Mouse (Mus musculus) forebrain, embryonic 10.5 days (tissue): Measurements from ENCODE around the gene Tfr2. TPM values are rescaled to one million over a fixed set of nuclear protein-coding genes. Genes with fewer than 3 reads are reported as not detected.
A peak's percentile ranks its signal among the peaks of the same experiment; 100 is the strongest.

Experiments
- DNase-seq: peaks from one replicate; pipeline ENCODE4 v3.0.0-alpha.2; 2017; ENCODE audit warnings: low spot score; ENCODE audit errors: extremely low spot score
- H3K27ac ChIP-seq: fragments of 300-500 bp; sonication (generic); 2 replicates; pipeline ENCODE4 v1.5.1; 2016; ENCODE audit warnings: mild to moderate bottlenecking
- H3K27me3 ChIP-seq: fragments of 300-500 bp; sonication (generic); 2 replicates; pipeline ENCODE4 v1.6.1; 2016; ENCODE audit warnings: mild to moderate bottlenecking; ENCODE audit not compliant: poor library complexity, severe bottlenecking
- H3K36me3 ChIP-seq: fragments of 300-500 bp; sonication (generic); replicated peaks from 2 replicates; pipeline ENCODE4 v1.6.1; 2016; ENCODE audit warnings: mild to moderate bottlenecking, moderate library complexity
- H3K4me1 ChIP-seq: fragments of 300-500 bp; sonication (generic); 2 replicates; pipeline ENCODE4 v1.6.1; 2016
- H3K4me3 ChIP-seq: fragments of 300-500 bp; sonication (generic); 2 replicates; pipeline ENCODE4 v1.5.1; 2016; ENCODE audit warnings: mild to moderate bottlenecking, moderate library complexity
- H3K9me3 ChIP-seq: fragments of 300-500 bp; sonication (generic); 2 replicates; pipeline ENCODE4 v1.6.1; 2016; ENCODE audit warnings: mild to moderate bottlenecking, moderate library complexity
- WGBS: fragments of 180-500 bp; shearing (Covaris S2); methylation state at CpG from one replicate; pipeline ENCODE4 v1.1.7; 2016; 5-methylcytosine and 5-hydroxymethylcytosine counted together
- polyA plus RNA-seq: library from polyadenylated mRNA; unstranded; fragments of >200 nt; fragmentation: Nextera tagmentation; extraction: Ambion mirVana; gene quantifications from 2 replicates; pipeline ENCODE4 v1.2.1, GENCODE M21; 2016

Tfr2 gene
- polyA plus RNA-seq = 1.3 and 2.5 TPM in 2 replicates

GRCm38 (mm10) chr5:137569665-137570064, at the start of gene Tfr2:
Gene Tfr2 (plus strand): TSS chr5:137569840.
- Histone ChIP-seq H3K27me3 (peaks cover 22% of the 10 kb centered on the region), H3K9me3 (no peaks in the 10 kb centered on the region), H3K4me3 (no peak within 1 kb of the TSS; the same call in 1 of the 2 replicates), H3K27ac (0 out of 2 replicates have a peak within 1 kb of the TSS, but pooled peaks have one; percentile 17), H3K4me1 (peaks cover 17% of the 10 kb centered on the region), H3K36me3 (no peaks in the 10 kb centered on the region)
- WGBS = 37% methylated on average over 9 of the region's 9 CpGs
- no peak for DNase-seq

- no peaks in the 10 kb centered on the region for H3K9me3 ChIP-seq
- peaks cover 100% of the 10 kb centered on the region for H3K36me3 ChIP-seq
- H3K4me1 ChIP-seq = peaks cover 10% of the 10 kb centered on the region
- H3K27ac ChIP-seq = no peak overlapping the region
- 85% methylated on average over 9 of the region's 9 CpGs for WGBS
- H3K4me3 ChIP-seq = no peak overlapping the region
- H3K27me3 ChIP-seq = no peaks in the 10 kb centered on the region
- DNase-seq = no peak
Measured at GRCm38 (mm10) chr5:137521861-137522260, 47.8 kb upstream of the Tfr2 start.

DNA sequence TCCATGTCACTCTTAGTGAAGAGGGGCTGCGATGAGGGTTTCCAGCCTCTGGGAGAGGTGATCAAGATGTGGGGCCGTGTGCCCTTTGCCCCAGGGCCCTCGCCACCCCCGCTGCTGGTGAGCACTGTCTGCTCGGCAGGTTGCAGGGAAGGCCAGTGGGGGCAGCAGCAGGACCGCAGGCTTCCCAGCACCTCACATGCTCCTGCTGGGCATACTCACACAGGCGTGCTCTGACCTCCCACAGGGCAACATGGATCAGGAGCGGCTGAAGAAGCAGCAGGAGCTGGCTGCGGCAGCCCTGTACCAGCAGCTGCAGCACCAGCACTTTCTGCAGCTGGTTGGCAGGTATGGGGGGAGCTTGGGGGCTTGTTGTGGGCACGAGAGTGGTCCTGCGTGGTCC, 46.9 kb upstream of the Tfr2 start:
- no peak overlapping the region for H3K27ac ChIP-seq
- peaks cover 17% of the 10 kb centered on the region for H3K4me1 ChIP-seq
- no peak overlapping the region for H3K4me3 ChIP-seq
- H3K36me3 ChIP-seq = peaks cover 100% of the 10 kb centered on the region
- WGBS = 76% methylated on average over 11 of the region's 11 CpGs
- DNase-seq = no peak
- no peaks in the 10 kb centered on the region for H3K27me3 ChIP-seq
- no peaks in the 10 kb centered on the region for H3K9me3 ChIP-seq

GRCm38 (mm10) chr5:137523396-137524250, 46.0 kb upstream of the Tfr2 start:
- 84% methylated on average over 25 of the region's 25 CpGs for WGBS
- no peaks in the 10 kb centered on the region for H3K27me3 ChIP-seq
- H3K27ac ChIP-seq = 0 out of 2 replicates have a peak overlapping the region, but pooled peaks have one; percentile 6
- H3K36me3 ChIP-seq = peaks cover 100% of the 10 kb centered on the region
- no peak for DNase-seq
- no peak overlapping the region for H3K4me3 ChIP-seq
- H3K4me1 ChIP-seq = peaks cover 25% of the 10 kb centered on the region
- no peaks in the 10 kb centered on the region for H3K9me3 ChIP-seq

GRCm38 (mm10) chr5:137524251-137524515, 45.5 kb upstream of the Tfr2 start:
- H3K36me3 ChIP-seq = peaks cover 100% of the 10 kb centered on the region
- H3K27me3 ChIP-seq = no peaks in the 10 kb centered on the region
- no peaks in the 10 kb centered on the region for H3K9me3 ChIP-seq
- no peak for DNase-seq
- no peak overlapping the region for H3K4me3 ChIP-seq
- 86% methylated on average over 8 of the region's 8 CpGs for WGBS
- H3K27ac ChIP-seq = 0 out of 2 replicates have a peak overlapping the region, but pooled peaks have one; percentile 6
- H3K4me1 ChIP-seq = peaks cover 29% of the 10 kb centered on the region

GRCm38 (mm10) chr5:137524671-137525070, 45.0 kb upstream of the Tfr2 start:
- peaks cover 34% of the 10 kb centered on the region for H3K4me1 ChIP-seq
- WGBS = 92% methylated on average over 13 of the region's 13 CpGs
- DNase-seq = no peak
- H3K4me3 ChIP-seq = no peak overlapping the region
- no peaks in the 10 kb centered on the region for H3K27me3 ChIP-seq
- H3K9me3 ChIP-seq = no peaks in the 10 kb centered on the region
- H3K27ac ChIP-seq = no peak overlapping the region
- peaks cover 100% of the 10 kb centered on the region for H3K36me3 ChIP-seq

DNA sequence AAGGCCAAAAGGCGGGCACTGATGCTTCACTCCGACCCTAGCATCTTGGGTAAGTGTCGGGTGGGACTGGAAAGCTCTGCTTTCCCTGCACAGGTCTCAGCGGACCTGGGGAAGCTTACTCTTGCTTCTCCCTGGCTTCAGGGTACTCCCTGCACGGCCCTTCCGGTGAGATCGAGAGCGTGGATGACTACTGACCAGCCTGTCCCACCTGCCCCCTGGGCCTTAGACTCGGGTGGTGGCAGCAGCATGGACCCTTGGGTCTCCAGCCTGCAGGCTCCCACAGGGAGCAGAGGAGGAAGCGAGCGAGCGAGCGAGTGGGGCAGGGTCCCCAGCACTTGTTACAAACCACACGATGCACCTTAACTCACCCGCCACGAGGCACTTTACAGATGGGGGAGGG, 44.1 kb upstream of the Tfr2 start:
- Histone ChIP-seq H3K27ac (no peak overlapping the region), H3K36me3 (peaks cover 100% of the 10 kb centered on the region), H3K4me3 (no peak overlapping the region), H3K27me3 (no peaks in the 10 kb centered on the region), H3K9me3 (no peaks in the 10 kb centered on the region), H3K4me1 (peaks cover 42% of the 10 kb centered on the region)
- DNase-seq = no peak
- 82% methylated on average over 16 of the region's 16 CpGs for WGBS

DNA sequence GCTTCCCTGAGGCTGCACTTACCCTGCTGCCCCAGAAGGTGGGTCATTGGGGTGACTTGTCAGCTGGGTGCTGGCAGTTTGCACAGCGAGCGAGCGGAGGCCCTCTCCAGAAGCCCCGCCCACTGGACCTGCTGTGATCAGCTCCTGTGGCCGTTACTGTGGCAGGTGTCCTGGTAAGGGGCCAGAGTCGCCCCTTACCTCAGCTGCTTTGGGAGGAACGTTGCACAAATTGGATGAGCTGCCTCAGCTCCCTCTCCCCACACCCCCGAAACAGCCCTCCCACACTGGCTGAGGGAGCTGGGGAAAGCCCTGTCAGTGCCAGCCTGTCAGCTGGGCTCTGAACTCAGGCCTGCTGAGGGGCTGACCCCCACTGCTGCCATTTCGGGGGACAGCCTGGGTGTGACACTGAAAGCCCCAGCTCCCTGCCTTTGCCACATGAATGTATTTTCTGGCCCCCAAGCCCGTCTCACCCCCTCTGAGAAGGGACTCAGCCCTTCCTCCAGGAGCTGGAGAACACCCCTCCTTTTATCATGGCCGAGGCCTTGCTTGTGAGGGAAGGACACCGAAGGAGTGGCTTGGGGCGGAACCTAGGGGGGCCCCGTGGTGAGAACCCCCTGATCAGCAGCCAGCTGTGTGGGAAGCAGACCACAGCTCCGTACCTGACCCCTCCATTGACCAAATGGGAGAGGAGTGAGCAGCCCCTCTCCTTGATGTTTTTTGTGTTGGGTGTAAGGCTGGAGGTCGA, 43.3 kb upstream of the Tfr2 start:
- H3K4me1 ChIP-seq = peaks cover 51% of the 10 kb centered on the region

DNA sequence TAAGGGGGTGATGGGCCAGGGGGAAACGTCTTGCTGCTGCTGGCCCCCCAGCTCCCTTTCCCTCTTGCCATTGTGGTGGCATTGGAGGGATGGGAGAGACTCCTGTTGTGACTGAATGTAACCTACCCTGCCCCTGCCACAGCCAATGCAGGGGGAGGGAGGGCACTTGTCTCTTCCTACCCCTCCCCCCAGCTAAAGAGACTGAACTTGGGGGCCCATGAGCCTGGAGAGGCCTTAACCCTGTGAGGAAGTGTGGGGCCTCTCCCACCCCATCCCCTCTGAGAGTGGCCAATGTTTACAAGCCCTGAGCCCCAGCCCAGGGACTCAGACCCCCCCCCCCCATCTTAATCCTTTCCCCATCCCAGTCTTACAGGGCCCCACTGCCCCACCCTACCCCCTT, 42.2 kb upstream of the Tfr2 start:
- Histone ChIP-seq H3K27ac (no peak overlapping the region), H3K9me3 (no peaks in the 10 kb centered on the region), H3K4me1 (peaks cover 61% of the 10 kb centered on the region), H3K27me3 (no peaks in the 10 kb centered on the region), H3K4me3 (peak overlapping the region; percentile 5; the same call in 1 of the 2 replicates), H3K36me3 (peaks cover 84% of the 10 kb centered on the region)
- DNase-seq = no peak
- 63% methylated on average over 1 of the region's 1 CpGs for WGBS

More for the DNA sequence above, 43.3 kb upstream of the Tfr2 start:
- H3K27me3 ChIP-seq = no peaks in the 10 kb centered on the region
- peaks cover 95% of the 10 kb centered on the region for H3K36me3 ChIP-seq
- 56% methylated on average over 16 of the region's 16 CpGs for whole genome bisulfite sequencing
- no peak for DNase-seq
- H3K4me3 ChIP-seq = peak overlapping the region; percentile 10; the same call in 1 of the 2 replicates
- peak overlapping the region; percentile 66 for H3K27ac ChIP-seq
- no peaks in the 10 kb centered on the region for H3K9me3 ChIP-seq

DNA sequence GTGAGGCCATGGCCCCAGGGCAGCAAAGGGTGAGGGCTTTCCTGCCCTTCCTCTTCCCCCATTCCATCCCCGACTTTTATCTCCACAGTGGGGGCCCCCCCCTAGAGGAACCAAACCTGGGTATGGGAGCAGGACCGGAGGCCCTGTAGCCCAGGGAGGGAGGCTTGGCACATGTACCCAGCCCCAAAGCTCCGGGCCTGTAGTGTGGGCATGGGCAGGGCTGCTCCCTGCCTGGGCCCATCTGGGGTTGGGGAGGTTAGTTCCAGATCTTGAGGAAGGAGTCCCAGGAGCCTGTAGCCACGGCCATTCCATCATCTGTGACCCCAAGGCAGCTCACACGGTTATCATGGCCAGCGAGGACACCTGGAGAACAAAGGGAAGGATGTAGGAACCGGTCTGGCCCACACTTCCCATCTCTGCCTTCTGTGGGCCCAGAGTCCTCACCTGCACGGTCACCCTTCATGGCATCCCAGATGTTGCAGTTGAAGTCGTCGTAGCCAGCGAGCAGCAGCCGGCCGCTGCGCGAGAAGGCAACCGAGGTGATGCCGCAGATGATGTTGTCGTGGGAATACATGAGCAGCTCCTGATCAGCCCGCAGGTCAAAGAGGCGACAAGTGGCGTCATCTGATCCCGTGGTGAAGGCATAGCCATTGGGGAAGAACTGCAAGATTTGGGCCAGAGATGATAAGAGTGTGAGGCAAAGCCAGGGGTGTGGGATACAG, 41.2 kb upstream of the Tfr2 start:
- Histone ChIP-seq H3K36me3 (peaks cover 74% of the 10 kb centered on the region), H3K27me3 (no peaks in the 10 kb centered on the region), H3K27ac (0 out of 2 replicates have a peak overlapping the region, but pooled peaks have one; percentile 30), H3K4me3 (peak overlapping the region; percentile 94; the same call in 1 of the 2 replicates), H3K9me3 (no peaks in the 10 kb centered on the region), H3K4me1 (peaks cover 62% of the 10 kb centered on the region)
- 89% methylated on average over 22 of the region's 22 CpGs for WGBS
- no peak for DNase-seq

DNA sequence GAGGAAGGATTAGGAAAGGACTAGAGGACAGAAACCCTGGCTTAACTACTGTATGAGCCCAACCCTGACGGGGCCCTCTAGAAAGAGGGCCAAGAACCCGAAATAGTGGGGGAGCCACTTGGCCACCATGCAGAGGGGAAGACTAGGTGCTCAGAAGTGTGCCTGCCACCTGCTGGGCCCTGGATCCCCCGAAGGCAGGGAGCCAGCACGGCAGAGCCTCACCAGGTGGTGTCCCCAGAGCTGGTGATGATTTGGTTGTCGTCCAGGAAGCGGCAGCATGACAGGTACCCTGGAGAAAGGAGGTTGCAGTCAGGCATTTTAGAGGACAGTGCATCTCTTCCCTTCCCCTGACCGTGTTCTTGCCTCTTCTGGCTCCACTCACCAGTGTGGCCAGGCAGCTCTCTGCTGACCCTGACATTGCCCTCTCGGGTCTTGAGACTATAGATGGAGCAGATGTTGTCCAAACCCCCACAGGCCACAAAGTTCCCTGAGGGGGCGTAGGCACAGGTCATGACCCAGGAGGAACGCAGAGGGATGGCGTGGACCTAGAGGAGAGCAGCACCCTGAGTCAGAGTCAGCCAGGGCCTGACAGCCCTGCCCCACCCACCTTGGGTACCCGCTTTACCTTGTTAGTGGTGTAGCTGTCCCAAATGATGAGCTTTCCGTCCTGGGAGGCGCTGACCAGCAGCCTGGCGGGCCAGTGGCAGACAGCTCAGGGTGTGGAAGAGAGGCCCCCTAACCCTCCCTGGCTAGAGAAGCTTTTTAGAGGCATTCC, 40.2 kb upstream of the Tfr2 start:
- Histone ChIP-seq H3K4me1 (peaks cover 69% of the 10 kb centered on the region), H3K36me3 (peaks cover 64% of the 10 kb centered on the region), H3K9me3 (no peaks in the 10 kb centered on the region), H3K27me3 (no peaks in the 10 kb centered on the region), H3K27ac (0 out of 2 replicates have a peak overlapping the region, but pooled peaks have one; percentile 20), H3K4me3 (peak overlapping the region; percentile 94)
- no peak for DNase-seq
- WGBS = 77% methylated on average over 15 of the region's 15 CpGs

- no peak for DNase-seq
- peaks cover 69% of the 10 kb centered on the region for H3K4me1 ChIP-seq
- 78% methylated on average over 8 of the region's 8 CpGs for WGBS
- H3K4me3 ChIP-seq = peak overlapping the region; percentile 94
- no peaks in the 10 kb centered on the region for H3K27me3 ChIP-seq
- H3K36me3 ChIP-seq = peaks cover 57% of the 10 kb centered on the region
- peak overlapping the region; percentile 95 for H3K27ac ChIP-seq
- no peaks in the 10 kb centered on the region for H3K9me3 ChIP-seq
Measured at GRCm38 (mm10) chr5:137530075-137530474, 39.6 kb upstream of the Tfr2 start.
